Mouse (Mus musculus) heart, embryonic 13.5 days (tissue): ENCODE data around the gene Mafk. TPM values are rescaled to one million over a fixed set of nuclear protein-coding genes. Genes with fewer than 3 reads are reported as not detected.

Source experiments
- ATAC-seq: fragments of 200-750 bp; cut with Nextera tagmentation; 2 replicates; pipeline ENCODE4 v1.8.0; 2017; ENCODE audit warnings: moderate TSS enrichment; ENCODE audit not compliant: insufficient number of reproducible peaks, low FRiP score, low TSS enrichment; ENCODE audit errors: extremely low read depth
- H3K27ac ChIP-seq: fragments of 300-500 bp; sonication (generic); replicated peaks from 2 replicates; pipeline ENCODE4 v1.5.1; 2015; ENCODE audit warnings: moderate library complexity, mild to moderate bottlenecking, inconsistent platforms
- H3K27me3 ChIP-seq: fragments of 300-500 bp; sonication (generic); replicated peaks from 2 replicates; pipeline ENCODE4 v1.6.1; 2015; ENCODE audit warnings: mild to moderate bottlenecking, inconsistent platforms
- H3K36me3 ChIP-seq: fragments of 300-500 bp; sonication (generic); 2 replicates; pipeline ENCODE4 v1.6.1; 2015; ENCODE audit warnings: mild to moderate bottlenecking, inconsistent platforms
- H3K4me1 ChIP-seq: fragments of 300-500 bp; sonication (generic); 2 replicates; pipeline ENCODE4 v1.6.1; 2015; ENCODE audit warnings: inconsistent platforms
- H3K4me2 ChIP-seq: fragments of 300-500 bp; sonication (generic); 2 replicates; pipeline ENCODE4 v1.6.1; 2015; ENCODE audit warnings: inconsistent platforms, mild to moderate bottlenecking, moderate library complexity
- H3K4me3 ChIP-seq: fragments of 300-500 bp; sonication (generic); 2 replicates; pipeline ENCODE4 v1.5.1; 2015; ENCODE audit warnings: moderate library complexity, mild to moderate bottlenecking, inconsistent platforms
- H3K9ac ChIP-seq: fragments of 300-500 bp; sonication (generic); 2 replicates; pipeline ENCODE4 v1.6.1; 2015; ENCODE audit warnings: inconsistent platforms, mild to moderate bottlenecking, moderate library complexity
- H3K9me3 ChIP-seq: fragments of 300-500 bp; sonication (generic); 2 replicates; pipeline ENCODE4 v1.6.1; 2016; ENCODE audit warnings: inconsistent platforms
- WGBS: fragments of 180-500 bp; shearing (Covaris S2); methylation state at CpG from one replicate; pipeline ENCODE4 v1.1.7; 2015; ENCODE audit warnings: mixed read lengths; 5-methylcytosine and 5-hydroxymethylcytosine counted together
- polyA plus RNA-seq: library from polyadenylated mRNA; unstranded; fragments of >200 nt; fragmentation: Nextera tagmentation; extraction: Ambion mirVana; gene quantifications from 2 replicates; pipeline ENCODE4 v1.2.1, GENCODE M21; 2015

Mafk gene
- polyA plus RNA-seq, 1 experiment from 2014 or later: 17.6 TPM

DNA sequence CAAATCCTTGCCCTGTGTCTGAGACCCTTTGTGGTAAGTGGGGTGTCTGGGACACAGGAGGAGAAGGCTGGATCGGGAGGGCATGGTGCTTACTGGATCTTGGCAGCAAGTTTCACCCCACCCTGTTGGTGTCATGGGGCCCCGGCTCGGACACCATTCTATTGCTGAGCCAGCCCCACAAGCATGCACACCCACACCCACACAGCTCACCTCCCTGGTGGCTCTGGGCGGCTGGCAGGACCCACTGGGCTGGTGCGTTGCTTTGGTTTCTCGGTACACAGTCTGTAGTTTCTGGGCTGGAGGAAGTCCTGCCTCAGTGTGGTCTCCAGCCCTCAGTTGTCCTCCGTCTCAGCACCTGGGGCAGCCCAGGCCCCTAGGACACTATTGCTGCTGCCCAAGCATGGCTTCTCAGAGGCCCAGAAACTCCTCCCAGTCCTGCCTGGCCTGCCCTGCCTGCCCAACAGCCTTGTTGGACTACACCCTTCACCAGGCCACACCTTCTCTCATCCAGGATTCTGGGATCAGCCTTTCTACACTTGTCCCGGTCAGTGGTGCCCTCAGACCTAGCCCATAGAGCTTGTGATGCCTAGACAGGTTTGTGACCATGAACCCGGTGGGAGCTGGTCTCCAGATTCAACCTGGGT is 28.3 kb downstream of the Mafk start, which contains the start of gene Tmem184a:
Gene Tmem184a, minus strand, starts transcription at position 380 of the 644 bp plus-strand sequence.
- Histone ChIP-seq H3K27ac (no peak within 1 kb of the TSS), H3K9me3 (no peaks in the 10 kb centered on the region), H3K4me2 (no peak within 1 kb of the TSS), H3K36me3 (peaks cover 34% of the 10 kb centered on the region), H3K4me3 (no peak within 1 kb of the TSS), H3K4me1 (peaks cover 12% of the 10 kb centered on the region), H3K9ac (no peak within 1 kb of the TSS), H3K27me3 (peaks cover 8% of the 10 kb centered on the region)
- WGBS: 80% methylated on average over 9 of the region's 9 CpGs
- no peak for ATAC-seq

DNA sequence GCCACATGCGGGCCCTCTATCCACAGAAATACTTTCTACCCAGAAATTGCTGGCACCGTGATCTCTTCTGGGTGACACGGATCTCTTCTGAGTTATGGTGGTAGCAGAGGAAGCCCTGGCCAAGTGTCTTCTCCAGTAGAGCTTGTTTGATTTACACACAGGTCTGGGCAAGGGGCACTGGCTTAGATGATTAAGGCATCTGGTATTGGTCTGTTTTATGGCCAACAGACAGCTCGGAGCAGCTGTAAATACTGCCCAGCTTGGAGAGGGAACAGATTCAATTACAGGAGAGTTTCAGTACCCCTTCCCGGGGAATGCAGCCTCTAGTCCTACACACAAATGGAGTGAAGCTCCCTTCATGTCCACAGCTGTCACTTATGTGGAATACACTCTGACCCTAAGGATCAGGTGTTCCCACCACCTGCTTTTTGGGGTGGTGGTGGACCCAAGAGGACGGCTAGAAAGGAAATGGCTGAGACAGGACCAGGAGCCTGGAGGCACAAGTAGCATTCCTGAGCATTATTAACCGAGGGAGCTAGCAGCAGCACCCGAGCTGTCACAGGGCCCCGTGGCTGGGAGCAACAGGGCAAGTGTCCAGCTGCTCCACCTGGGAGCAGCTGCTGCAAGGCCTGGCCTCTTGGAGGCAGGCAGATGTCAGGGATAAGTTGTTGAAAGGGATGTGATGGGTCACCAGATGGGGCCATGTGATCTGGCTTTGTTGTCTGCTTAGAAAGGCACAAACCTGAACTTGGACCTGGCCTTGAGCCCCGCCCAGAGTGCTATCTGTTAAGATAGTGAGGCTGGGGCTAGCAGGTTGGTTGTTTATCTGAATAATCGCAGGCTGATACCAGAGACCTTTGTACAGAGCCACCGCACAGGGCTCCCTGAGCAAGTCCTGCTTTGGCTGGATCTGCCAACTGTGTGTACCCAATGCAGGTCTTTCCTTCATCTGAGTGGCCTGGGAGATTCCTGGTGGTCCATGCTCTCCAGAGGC is 30.4 kb downstream of the Mafk start:
- H3K4me1 ChIP-seq: peaks cover 11% of the 10 kb centered on the region
- peaks cover 35% of the 10 kb centered on the region for H3K36me3 ChIP-seq
- WGBS: 73% methylated on average over 12 of the region's 12 CpGs
- H3K4me3 ChIP-seq: no peak overlapping the region
- no peak for ATAC-seq
- no peaks in the 10 kb centered on the region for H3K9me3 ChIP-seq
- H3K27ac ChIP-seq: no peak overlapping the region
- H3K27me3 ChIP-seq: no peaks in the 10 kb centered on the region
- no peak overlapping the region for H3K9ac ChIP-seq
- H3K4me2 ChIP-seq: no peak overlapping the region

DNA sequence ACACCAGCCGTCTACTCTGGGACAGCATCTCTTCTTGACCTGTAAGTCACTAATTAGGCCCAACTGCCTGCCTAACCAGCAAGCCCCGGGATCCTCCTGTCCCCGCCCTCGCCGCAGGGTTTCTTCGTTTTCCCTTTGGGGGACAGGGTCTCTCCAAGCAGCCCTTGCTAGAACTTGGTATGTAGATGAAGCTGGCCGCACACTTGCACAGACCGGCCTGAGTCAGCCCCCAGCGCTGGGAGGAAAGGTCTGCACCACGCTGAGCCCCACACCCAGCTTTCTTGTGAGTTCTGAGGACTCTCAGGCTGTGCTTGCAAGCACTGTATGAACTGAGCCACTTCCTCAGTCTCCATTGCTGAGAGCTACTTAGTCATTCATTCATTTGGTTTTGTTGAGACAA is 33.2 kb downstream of the Mafk start:
- Histone ChIP-seq H3K9ac (no peak overlapping the region), H3K36me3 (peaks cover 35% of the 10 kb centered on the region), H3K27ac (no peak overlapping the region), H3K4me2 (no peak overlapping the region), H3K27me3 (0 out of 2 replicates have a peak, but pooled peaks cover 9% of the 10 kb centered on the region), H3K4me3 (no peak overlapping the region), H3K4me1 (peaks cover 11% of the 10 kb centered on the region), H3K9me3 (no peaks in the 10 kb centered on the region)
- no peak for ATAC-seq
- WGBS: 92% methylated on average over 10 of the region's 10 CpGs

DNA sequence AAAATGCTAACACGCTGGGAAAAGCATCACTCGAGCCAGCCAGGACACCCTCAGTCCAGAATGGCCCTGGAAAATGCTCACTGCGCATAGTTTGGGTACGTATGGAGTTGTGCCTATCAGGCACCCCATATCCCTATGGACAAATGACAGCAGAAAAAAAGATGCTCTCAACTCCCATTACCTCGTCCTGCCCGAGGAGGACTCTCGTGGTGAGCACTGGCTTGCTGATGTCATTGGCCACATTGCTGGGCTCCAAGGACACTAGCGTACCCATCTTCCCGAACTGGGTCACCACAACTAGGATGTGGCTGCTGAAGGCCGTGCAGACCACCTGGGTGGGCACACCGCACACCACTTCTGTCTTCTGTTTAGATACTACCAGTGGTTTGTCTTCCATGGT is 34.6 kb downstream of the Mafk start:
- no peak overlapping the region for H3K27ac ChIP-seq
- H3K4me1 ChIP-seq: peaks cover 11% of the 10 kb centered on the region
- peak overlapping the region; percentile 77 for H3K4me2 ChIP-seq
- H3K27me3 ChIP-seq: 0 out of 2 replicates have a peak, but pooled peaks cover 11% of the 10 kb centered on the region
- peak overlapping the region; percentile 96 for H3K4me3 ChIP-seq
- ATAC-seq: no peak
- H3K9me3 ChIP-seq: no peaks in the 10 kb centered on the region
- H3K36me3 ChIP-seq: peaks cover 35% of the 10 kb centered on the region
- WGBS: 43% methylated on average over 11 of the region's 11 CpGs
- peak overlapping the region; percentile 94 for H3K9ac ChIP-seq

DNA sequence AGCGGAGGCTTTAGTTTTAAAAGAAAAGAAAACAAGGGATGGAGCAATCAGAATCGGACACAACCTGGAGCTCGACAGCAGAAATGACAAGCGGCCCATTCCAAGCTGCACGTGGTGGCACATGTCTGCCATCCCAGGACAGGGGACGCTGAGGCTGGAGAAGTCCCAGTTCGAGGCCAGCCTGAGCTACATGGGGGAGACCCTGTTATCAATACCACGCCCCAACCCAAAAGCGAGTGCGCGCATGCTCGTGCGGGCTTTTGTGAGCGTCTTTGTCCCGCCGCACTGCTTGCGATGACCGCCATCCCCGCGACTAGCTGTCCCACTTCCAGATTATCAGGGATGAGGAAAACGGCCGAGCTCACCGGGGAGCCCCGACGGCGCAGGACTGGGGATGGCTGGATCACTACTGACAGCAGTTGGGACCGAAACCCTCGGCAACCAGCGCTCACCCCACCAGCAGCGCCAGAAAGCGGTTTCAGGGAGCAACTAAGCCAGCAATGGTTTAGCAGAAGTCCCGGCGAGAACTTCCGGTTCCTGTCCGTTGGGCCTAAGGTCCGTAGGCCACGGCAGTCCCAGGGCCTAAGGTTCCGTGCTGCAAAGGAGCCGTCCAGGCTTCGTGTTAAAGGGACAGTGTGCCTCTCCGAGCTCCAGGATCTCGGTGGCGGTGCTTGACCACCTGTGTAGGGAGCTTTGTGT is 35.2 kb downstream of the Mafk start, which contains the start of the genes Gm26938 and Psmg3:
Gene Gm26938, minus strand, starts transcription at position 51 of the 699 bp plus-strand sequence.
Gene Psmg3, minus strand, starts transcription at position 529 of the 699 bp plus-strand sequence.
- ATAC-seq: peak; percentile 60; the same call in 1 of the 2 replicates
- H3K9me3 ChIP-seq: no peaks in the 10 kb centered on the region
- peak within 1 kb of the TSS; percentile 77 for H3K4me2 ChIP-seq
- H3K4me1 ChIP-seq: peaks cover 11% of the 10 kb centered on the region
- peak within 1 kb of the TSS; percentile 96 for H3K4me3 ChIP-seq
- peak within 1 kb of the TSS; percentile 63 for H3K27ac ChIP-seq
- H3K36me3 ChIP-seq: peaks cover 30% of the 10 kb centered on the region
- under 1% methylated on average over 43 of the region's 43 CpGs for WGBS
- H3K9ac ChIP-seq: peak within 1 kb of the TSS; percentile 94
- 0 out of 2 replicates have a peak, but pooled peaks cover 11% of the 10 kb centered on the region for H3K27me3 ChIP-seq

DNA sequence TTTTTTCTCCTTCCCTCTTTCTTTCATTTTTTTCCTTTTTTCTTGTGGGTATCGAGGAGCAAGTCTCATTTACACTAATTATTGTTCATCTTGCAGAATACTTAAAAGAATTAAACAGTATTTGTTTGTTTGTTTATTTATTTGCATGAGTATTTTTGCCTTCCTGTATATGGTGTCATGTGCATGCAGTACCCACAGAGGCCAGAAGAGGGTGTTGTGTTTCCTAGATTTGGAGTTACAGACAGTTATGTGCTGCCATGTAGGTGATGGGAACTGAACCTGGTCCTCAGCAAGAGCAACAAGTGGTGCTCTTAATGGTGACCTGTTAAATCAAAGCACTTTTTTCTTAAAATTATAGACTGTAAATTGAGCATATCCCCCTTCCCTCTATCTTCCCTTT is 36.3 kb downstream of the Mafk start:
- Histone ChIP-seq H3K36me3 (peaks cover 19% of the 10 kb centered on the region), H3K9ac (no peak overlapping the region), H3K4me3 (no peak overlapping the region), H3K9me3 (no peaks in the 10 kb centered on the region), H3K27ac (no peak overlapping the region), H3K27me3 (peaks cover 11% of the 10 kb centered on the region; the same call in 1 of the 2 replicates), H3K4me2 (no peak overlapping the region), H3K4me1 (peaks cover 11% of the 10 kb centered on the region)
- ATAC-seq: no peak
- WGBS: 88% methylated on average over 1 of the region's 1 CpGs

DNA sequence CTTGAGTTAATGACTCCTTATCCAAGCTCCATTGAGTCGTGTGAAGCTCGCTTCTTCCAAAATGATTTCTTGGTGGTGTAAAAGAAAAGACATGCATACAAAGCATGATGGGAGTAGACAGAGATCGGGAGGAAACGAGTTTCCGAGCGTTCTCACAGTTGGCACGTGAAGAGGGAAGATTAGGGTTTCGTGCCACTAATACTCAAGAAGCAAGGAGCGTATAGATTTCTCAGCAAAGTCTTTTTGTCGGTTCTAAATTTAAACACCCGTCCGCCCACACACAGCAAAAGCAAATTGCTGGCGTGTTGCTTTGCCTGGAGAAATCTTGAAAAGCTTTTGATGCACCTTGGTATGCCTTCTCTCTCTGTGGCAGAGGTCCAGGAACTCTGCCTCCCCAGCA is 38.1 kb downstream of the Mafk start:
- peaks cover 11% of the 10 kb centered on the region for H3K4me1 ChIP-seq
- no peak for ATAC-seq
- 65% methylated on average over 13 of the region's 13 CpGs for WGBS
- peaks cover 4% of the 10 kb centered on the region for H3K36me3 ChIP-seq
- H3K4me2 ChIP-seq: no peak overlapping the region
- H3K9ac ChIP-seq: no peak overlapping the region
- H3K9me3 ChIP-seq: no peaks in the 10 kb centered on the region
- no peak overlapping the region for H3K4me3 ChIP-seq
- no peak overlapping the region for H3K27ac ChIP-seq
- peaks cover 19% of the 10 kb centered on the region for H3K27me3 ChIP-seq

DNA sequence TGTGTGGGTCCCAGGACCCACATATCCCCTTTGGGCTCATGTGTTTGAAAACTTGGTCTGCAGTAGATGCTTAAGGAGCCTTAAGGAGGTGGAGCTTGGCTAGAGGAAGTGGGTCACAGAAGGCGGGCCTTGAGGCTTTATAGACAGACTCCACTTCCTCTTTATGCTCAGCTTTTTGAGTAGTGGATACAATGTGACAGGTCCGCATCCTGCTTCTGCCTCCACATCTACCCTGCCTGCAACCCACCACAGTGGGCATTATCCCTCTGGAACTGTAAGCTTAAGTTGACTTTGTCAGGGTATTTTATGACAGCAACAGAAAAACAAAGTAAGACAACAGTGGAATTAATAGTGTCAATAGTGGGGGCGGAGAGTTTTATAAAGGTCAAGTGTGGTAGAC is 39.4 kb downstream of the Mafk start:
- no peak overlapping the region for H3K27ac ChIP-seq
- H3K9me3 ChIP-seq: no peaks in the 10 kb centered on the region
- H3K9ac ChIP-seq: no peak overlapping the region
- 74% methylated on average over 3 of the region's 3 CpGs for WGBS
- no peak for ATAC-seq
- H3K4me1 ChIP-seq: peaks cover 4% of the 10 kb centered on the region
- H3K4me2 ChIP-seq: no peak overlapping the region
- no peak overlapping the region for H3K4me3 ChIP-seq
- no peaks in the 10 kb centered on the region for H3K36me3 ChIP-seq
- peaks cover 22% of the 10 kb centered on the region for H3K27me3 ChIP-seq

DNA sequence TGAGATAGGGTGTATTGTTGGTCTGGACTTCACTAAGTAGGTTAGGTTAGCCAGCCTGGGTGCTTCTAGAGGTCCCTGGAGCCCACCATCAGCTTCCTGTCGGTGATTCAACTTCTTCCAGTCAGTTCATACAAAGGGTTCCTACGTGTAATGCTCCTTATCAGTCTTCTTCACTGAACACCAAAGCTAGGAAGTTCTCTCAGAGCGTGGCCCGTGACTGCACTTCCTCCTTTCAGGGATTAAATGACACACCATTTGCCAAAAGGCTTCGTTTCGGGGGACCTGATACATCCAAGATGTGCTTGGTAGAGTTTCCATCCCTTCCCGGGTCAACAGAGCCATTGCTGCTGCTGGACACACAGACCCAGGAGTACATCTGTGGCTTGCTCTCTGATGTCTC is 40.8 kb downstream of the Mafk start:
- Histone ChIP-seq H3K4me2 (no peak overlapping the region), H3K9me3 (no peaks in the 10 kb centered on the region), H3K36me3 (no peaks in the 10 kb centered on the region), H3K27me3 (peaks cover 29% of the 10 kb centered on the region), H3K4me1 (no peaks in the 10 kb centered on the region), H3K4me3 (no peak overlapping the region), H3K27ac (no peak overlapping the region), H3K9ac (no peak overlapping the region)
- no peak for ATAC-seq
- 40% methylated on average over 7 of the region's 7 CpGs for WGBS

DNA sequence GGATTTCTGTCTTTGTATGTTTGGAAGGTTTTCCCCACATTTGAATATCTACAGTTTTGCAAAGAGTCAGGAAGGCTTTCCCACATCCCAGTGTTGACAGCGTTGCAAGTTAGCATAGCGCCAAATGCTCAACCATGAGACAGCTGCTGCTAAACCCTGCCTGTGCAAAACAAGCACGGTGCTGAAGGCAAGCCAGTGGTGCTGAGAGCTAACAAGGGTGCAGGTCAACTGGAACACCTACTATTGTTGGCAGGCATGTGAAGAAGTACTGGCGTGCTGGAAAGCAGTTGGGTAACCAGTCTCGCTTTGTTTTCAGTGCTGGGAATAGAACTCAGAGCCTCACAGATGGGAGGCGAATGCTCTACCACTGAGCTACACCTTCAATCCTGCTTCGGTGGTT is 44.4 kb downstream of the Mafk start:
- Histone ChIP-seq H3K4me2 (no peak overlapping the region), H3K27ac (no peak overlapping the region), H3K9me3 (no peaks in the 10 kb centered on the region), H3K36me3 (no peaks in the 10 kb centered on the region), H3K4me3 (no peak overlapping the region), H3K27me3 (peaks cover 38% of the 10 kb centered on the region), H3K9ac (no peak overlapping the region), H3K4me1 (no peaks in the 10 kb centered on the region)
- WGBS: 71% methylated on average over 7 of the region's 7 CpGs
- no peak for ATAC-seq

DNA sequence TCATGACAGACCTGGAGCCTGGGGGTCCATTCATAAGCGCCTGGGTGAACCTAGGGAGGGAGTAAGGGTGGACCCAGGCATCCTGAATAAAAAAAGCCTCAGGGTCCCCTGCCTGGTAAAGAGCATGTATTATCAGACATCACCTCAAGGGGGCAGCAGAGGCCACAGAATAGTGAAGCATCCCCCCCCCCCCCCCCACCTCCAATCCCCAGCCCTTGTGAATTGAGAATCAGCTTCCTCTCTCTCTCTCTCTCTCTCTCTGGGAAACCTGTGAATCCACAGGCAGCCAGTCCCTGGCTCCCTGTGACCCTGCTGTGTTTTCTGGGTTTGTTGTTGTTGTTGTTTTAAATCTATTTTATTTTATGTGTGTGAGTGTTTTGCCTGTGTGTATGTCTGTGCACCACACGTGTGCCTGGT is 47.2 kb downstream of the Mafk start:
- peaks cover 49% of the 10 kb centered on the region for H3K27me3 ChIP-seq
- no peak overlapping the region for H3K27ac ChIP-seq
- no peak overlapping the region for H3K4me2 ChIP-seq
- no peak; the same call in 1 of the 2 replicates for ATAC-seq
- H3K9ac ChIP-seq: no peak overlapping the region
- WGBS: 30% methylated on average over 2 of the region's 2 CpGs
- H3K4me3 ChIP-seq: no peak overlapping the region
- no peaks in the 10 kb centered on the region for H3K4me1 ChIP-seq
- H3K9me3 ChIP-seq: no peaks in the 10 kb centered on the region
- no peaks in the 10 kb centered on the region for H3K36me3 ChIP-seq
